Mouse (Mus musculus) small intestine, adult 2 months (tissue): ENCODE data around the gene Gorasp1. TPM values are rescaled to one million over a fixed set of nuclear protein-coding genes. Genes with fewer than 3 reads are reported as not detected.

Source experiments
- H3K27ac ChIP-seq: fragments of 200-500 bp; 2 replicates; pipeline ENCODE4 v1.5.1; 2012; ENCODE audit warnings: low read depth, low read length, control low read depth, inconsistent platforms; ENCODE audit not compliant: insufficient read depth
- H3K27me3 ChIP-seq: fragments of 200-500 bp; 2 replicates; pipeline ENCODE4 v1.6.1; 2012; ENCODE audit warnings: mild to moderate bottlenecking, moderate library complexity, low read length, inconsistent platforms; ENCODE audit not compliant: control insufficient read depth, insufficient read depth
- H3K36me3 ChIP-seq: fragments of 200-500 bp; 2 replicates; pipeline ENCODE4 v1.6.1; 2012; ENCODE audit warnings: mild to moderate bottlenecking, low read length, control low read depth, inconsistent platforms; ENCODE audit not compliant: control insufficient read depth, insufficient read depth
- H3K4me1 ChIP-seq: fragments of 200-500 bp; 2 replicates; pipeline ENCODE4 v1.6.1; 2012; ENCODE audit warnings: low read length, inconsistent platforms, mixed read lengths; ENCODE audit not compliant: control insufficient read depth, insufficient read depth, insufficient read length
- H3K4me3 ChIP-seq: fragments of 200-500 bp; 2 replicates; pipeline ENCODE4 v1.5.1; 2012; ENCODE audit warnings: low read depth, mild to moderate bottlenecking, control low read depth, inconsistent platforms, low read length, moderate library complexity
- CTCF ChIP-seq: fragments of 200-500 bp; IDR thresholded peaks from 2 replicates; pipeline ENCODE4 v1.5.1; 2012; ENCODE audit warnings: low read depth, mild to moderate bottlenecking, control low read depth, inconsistent platforms, low read length, moderate library complexity, mixed read lengths; ENCODE audit not compliant: insufficient replicate concordance, insufficient read length; ENCODE audit errors: extremely low read depth
- POLR2A ChIP-seq: fragments of 200-500 bp; IDR thresholded peaks from 2 replicates; pipeline ENCODE4 v1.6.1; 2012; ENCODE audit warnings: low read depth, mild to moderate bottlenecking, control low read depth, inconsistent platforms, low read length, moderate library complexity
- WGBS: fragments of 180-500 bp; shearing (Covaris S2); methylation state at CpG from one replicate; pipeline ENCODE4 v1.1.7; 2018; 5-methylcytosine and 5-hydroxymethylcytosine counted together
- polyA plus RNA-seq: library from polyadenylated mRNA; depleted of rRNA; stranded (reverse); fragments of >200 nt; gene quantifications from 2 replicates; pipeline ENCODE4 v1.2.3, GENCODE M21; 2012

Gene Gorasp1
- polyA plus RNA-seq, 1 experiment, result 11.7 TPM

- TF ChIP-seq POLR2A (no peak), CTCF (no peak)
- Histone ChIP-seq H3K4me1 (0 out of 2 replicates have a peak, but pooled peaks cover 2% of the 10 kb centered on the region), H3K27ac (no peak overlapping the region), H3K36me3 (peaks cover 29% of the 10 kb centered on the region), H3K4me3 (no peak overlapping the region), H3K27me3 (no peaks in the 10 kb centered on the region)
- WGBS, result 76% methylated on average over 7 of the region's 7 CpGs
Observed at GRCm38 (mm10) chr9:119970763-119971656, 33.6 kb upstream of the Gorasp1 start.

- H3K27ac ChIP-seq, result no peak overlapping the region
Observed at GRCm38 (mm10) chr9:119970221-119970620, 32.9 kb upstream of the Gorasp1 start.

GRCm38 (mm10) chr9:119969811-119970210, 32.4 kb upstream of the Gorasp1 start:
- TF ChIP-seq POLR2A (no peak), CTCF (no peak)
- Histone ChIP-seq H3K36me3 (peaks cover 29% of the 10 kb centered on the region), H3K27me3 (no peaks in the 10 kb centered on the region), H3K27ac (no peak overlapping the region), H3K4me3 (no peak overlapping the region), H3K4me1 (0 out of 2 replicates have a peak, but pooled peaks cover 2% of the 10 kb centered on the region)
- 87% methylated on average over 7 of the region's 7 CpGs for WGBS

More at GRCm38 (mm10) chr9:119970221-119970620, 32.9 kb upstream of the Gorasp1 start:
- TF ChIP-seq CTCF, result peak; percentile 39; the same call in 1 of the 2 replicates
- TF ChIP-seq POLR2A, result no peak
- 59% methylated on average over 6 of the region's 6 CpGs for WGBS
- Histone ChIP-seq H3K4me3 (no peak overlapping the region), H3K4me1 (0 out of 2 replicates have a peak, but pooled peaks cover 2% of the 10 kb centered on the region), H3K36me3 (peaks cover 29% of the 10 kb centered on the region), H3K27me3 (no peaks in the 10 kb centered on the region)

DNA sequence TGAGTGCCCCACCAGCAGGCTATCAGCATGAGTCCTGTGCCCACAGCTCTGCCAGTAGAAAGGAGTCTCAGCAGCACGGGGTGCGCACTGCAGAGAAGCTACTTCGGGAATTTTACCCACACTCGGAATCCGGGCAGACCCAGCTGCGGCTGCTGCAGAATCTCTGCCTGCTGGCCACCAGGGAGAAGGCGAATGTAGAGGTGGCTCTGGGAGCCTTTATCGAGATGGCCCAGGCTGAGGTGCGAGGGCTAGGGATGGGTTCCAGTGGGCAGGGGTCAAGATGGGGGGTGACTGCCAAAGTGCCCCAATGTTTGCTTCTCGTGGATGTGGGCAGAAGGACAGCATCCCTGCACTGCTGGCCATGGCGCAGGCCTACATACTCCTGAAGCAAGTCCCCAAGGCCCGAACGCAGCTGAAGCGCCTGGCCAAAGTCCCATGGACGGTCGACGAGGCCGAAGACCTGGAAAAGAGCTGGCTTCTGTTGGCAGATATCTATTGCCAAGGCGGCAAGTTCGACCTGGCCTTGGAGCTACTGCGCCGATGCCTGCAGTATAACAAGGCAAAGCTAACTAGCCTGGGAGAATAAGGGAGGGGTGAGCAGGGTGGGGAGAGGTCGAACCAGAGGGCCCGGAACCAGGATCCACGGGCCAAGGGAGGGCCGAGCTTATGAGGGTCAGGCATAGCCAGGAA, 29.0 kb upstream of the Gorasp1 start:
- H3K4me1 ChIP-seq, result peaks cover 3% of the 10 kb centered on the region; the same call in 1 of the 2 replicates
- no peaks in the 10 kb centered on the region for H3K27me3 ChIP-seq
- no peak overlapping the region for H3K27ac ChIP-seq
- WGBS, result 87% methylated on average over 26 of the region's 26 CpGs
- H3K4me3 ChIP-seq, result no peak overlapping the region
- H3K36me3 ChIP-seq, result peaks cover 2% of the 10 kb centered on the region
- TF ChIP-seq CTCF (no peak), POLR2A (no peak)

- TF ChIP-seq POLR2A (no peak), CTCF (no peak)
- Histone ChIP-seq H3K27ac (no peak overlapping the region), H3K4me1 (peaks cover 1% of the 10 kb centered on the region; the same call in 1 of the 2 replicates), H3K4me3 (no peak overlapping the region), H3K36me3 (no peaks in the 10 kb centered on the region), H3K27me3 (no peaks in the 10 kb centered on the region)
- WGBS, result 60% methylated on average over 3 of the region's 3 CpGs
Observed at GRCm38 (mm10) chr9:119965186-119965585, 27.8 kb upstream of the Gorasp1 start.

GRCm38 (mm10) chr9:119964206-119964605, 26.8 kb upstream of the Gorasp1 start:
- H3K4me3 ChIP-seq, result no peak overlapping the region
- 66% methylated on average over 3 of the region's 3 CpGs for WGBS

GRCm38 (mm10) chr9:119962987-119963667, 25.8 kb upstream of the Gorasp1 start:
- H3K27me3 ChIP-seq, result no peaks in the 10 kb centered on the region
- H3K4me1 ChIP-seq, result peaks cover 1% of the 10 kb centered on the region; the same call in 1 of the 2 replicates
- 28% methylated on average over 21 of the region's 21 CpGs for WGBS
- no peak overlapping the region for H3K4me3 ChIP-seq
- no peak overlapping the region for H3K27ac ChIP-seq
- H3K36me3 ChIP-seq, result no peaks in the 10 kb centered on the region
- TF ChIP-seq POLR2A (no peak), CTCF (peak; percentile 73)

More at GRCm38 (mm10) chr9:119964206-119964605, 26.8 kb upstream of the Gorasp1 start:
- H3K4me1 ChIP-seq, result peaks cover 1% of the 10 kb centered on the region; the same call in 1 of the 2 replicates
- no peaks in the 10 kb centered on the region for H3K36me3 ChIP-seq
- no peak overlapping the region for H3K27ac ChIP-seq
- no peak for TF ChIP-seq CTCF
- TF ChIP-seq POLR2A, result no peak
- no peaks in the 10 kb centered on the region for H3K27me3 ChIP-seq
